Mouse (Mus musculus) hindbrain, embryonic 11.5 days (tissue): ENCODE data around the gene Fbxo24. TPM values are rescaled to one million over a fixed set of nuclear protein-coding genes. Genes with fewer than 3 reads are reported as not detected.
"Not testable (repeated sequence)": the region's sequence is repeated elsewhere in the genome, so short reads cannot be mapped to it uniquely, and the experiment has no call there.

Experiments
- ATAC-seq: fragments of 200-750 bp; cut with Nextera tagmentation; 2 replicates; pipeline ENCODE4 v1.8.0; 2017; ENCODE audit warnings: mild to moderate bottlenecking, moderate TSS enrichment, moderate library complexity; ENCODE audit not compliant: low FRiP score
- DNase-seq: peaks from one replicate; pipeline ENCODE4 v3.0.0-alpha.2; 2015; ENCODE audit warnings: low spot score
- H3K27ac ChIP-seq: fragments of 300-500 bp; sonication (generic); 2 replicates; pipeline ENCODE4 v1.5.1; 2014; ENCODE audit warnings: mild to moderate bottlenecking, low read depth, low read length
- H3K27me3 ChIP-seq: fragments of 300-500 bp; sonication (generic); 2 replicates; pipeline ENCODE4 v1.6.1; 2014; ENCODE audit warnings: mild to moderate bottlenecking, low read length, moderate library complexity, mixed read lengths; ENCODE audit not compliant: control insufficient read depth, insufficient read depth
- H3K36me3 ChIP-seq: fragments of 300-500 bp; sonication (generic); 2 replicates; pipeline ENCODE4 v1.6.1; 2014; ENCODE audit warnings: mild to moderate bottlenecking, low read length, moderate library complexity, mixed read lengths; ENCODE audit not compliant: control insufficient read depth, insufficient read depth
- H3K4me1 ChIP-seq: fragments of 300-500 bp; sonication (generic); replicated peaks from 2 replicates; pipeline ENCODE4 v1.6.1; 2014; ENCODE audit warnings: low read length, mixed read lengths; ENCODE audit not compliant: control insufficient read depth, insufficient read depth
- H3K4me2 ChIP-seq: fragments of 300-500 bp; sonication (generic); replicated peaks from 2 replicates; pipeline ENCODE4 v1.6.1; 2014; ENCODE audit warnings: mild to moderate bottlenecking, low read depth, low read length
- H3K4me3 ChIP-seq: fragments of 300-500 bp; sonication (generic); 2 replicates; pipeline ENCODE4 v1.5.1; 2014; ENCODE audit warnings: low read depth, low read length
- H3K9ac ChIP-seq: fragments of 300-500 bp; sonication (generic); 2 replicates; pipeline ENCODE4 v1.6.1; 2014; ENCODE audit warnings: low read depth, low read length
- H3K9me3 ChIP-seq: fragments of 300-500 bp; sonication (generic); 2 replicates; pipeline ENCODE4 v1.6.1; 2016; ENCODE audit warnings: low read length; ENCODE audit not compliant: control insufficient read depth
- WGBS: fragments of 180-500 bp; shearing (Covaris S2); extraction: QIAGEN DNeasy Blood & Tissue Kit; methylation state at CpG from one replicate; pipeline ENCODE4 v1.1.7; 2014; 5-methylcytosine and 5-hydroxymethylcytosine counted together
- polyA plus RNA-seq: library from polyadenylated mRNA; unstranded; fragments of >200 nt; fragmentation: Nextera tagmentation; extraction: Ambion mirVana; gene quantifications from 2 replicates; pipeline ENCODE4 v1.2.1, GENCODE M21; 2014

Gene Fbxo24
- polyA plus RNA-seq, 1 experiment from 2014 or later, result 0.15 TPM

DNA sequence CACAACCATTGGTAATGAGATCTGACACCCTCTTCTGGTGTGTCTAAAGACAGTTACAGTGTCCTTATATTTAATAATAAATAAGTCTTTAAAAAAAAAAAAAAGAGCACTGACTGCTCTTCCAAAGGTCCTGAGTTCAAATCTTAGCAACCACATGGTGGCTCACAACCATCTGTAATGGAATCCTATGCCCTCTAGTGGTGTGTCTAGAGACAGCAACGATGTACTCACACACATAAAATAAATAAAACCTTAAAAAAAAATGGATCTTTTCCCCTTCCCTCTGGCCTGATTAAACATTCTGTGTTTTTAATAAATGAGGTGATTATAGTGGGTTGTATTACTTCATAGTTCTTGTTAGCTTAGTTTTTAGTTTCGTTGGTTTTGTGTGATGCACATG, 13.9 kb downstream of the Fbxo24 start:
- ATAC-seq, DNase-seq, H3K36me3 ChIP-seq, H3K27me3 ChIP-seq, H3K4me3 ChIP-seq, H3K4me2 ChIP-seq, H3K4me1 ChIP-seq, H3K9me3 ChIP-seq, H3K27ac ChIP-seq, H3K9ac ChIP-seq: not testable (repeated sequence)
- WGBS, result 89% methylated on average over 2 of the region's 2 CpGs

DNA sequence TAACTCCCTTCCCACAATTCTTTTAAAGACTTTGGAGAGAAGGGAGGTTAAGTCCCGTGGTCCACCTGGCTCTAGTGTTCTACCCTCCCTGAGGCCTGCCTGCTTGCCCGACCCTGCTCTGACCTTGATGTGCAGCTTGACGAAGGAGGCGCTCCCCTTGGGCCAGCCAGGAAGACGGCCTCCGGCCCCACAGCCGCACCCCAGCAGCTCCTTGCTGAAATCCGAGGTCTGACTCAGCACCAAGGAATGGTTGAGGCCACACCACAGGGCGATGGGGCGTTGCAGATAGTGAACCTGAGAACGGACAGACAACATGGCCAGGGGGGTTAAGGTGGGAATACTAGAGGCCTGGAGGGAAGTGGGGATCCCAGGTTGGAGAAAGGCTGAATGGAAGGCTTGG, 15.3 kb downstream of the Fbxo24 start, which contains the start of gene Pcolce:
Gene Pcolce, minus strand, starts transcription at position 235 of the 400 bp plus-strand sequence.
- Histone ChIP-seq H3K36me3 (no peaks in the 10 kb centered on the region), H3K4me1 (peaks cover 8% of the 10 kb centered on the region; the same call in 1 of the 2 replicates), H3K9me3 (no peaks in the 10 kb centered on the region), H3K9ac (peak within 1 kb of the TSS; percentile 5; the same call in 1 of the 2 replicates), H3K4me2 (no peak within 1 kb of the TSS), H3K27me3 (no peaks in the 10 kb centered on the region; the same call in 1 of the 2 replicates), H3K27ac (no peak within 1 kb of the TSS), H3K4me3 (no peak within 1 kb of the TSS)
- WGBS, result 53% methylated on average over 11 of the region's 11 CpGs
- DNase-seq, result no peak
- no peak for ATAC-seq

DNA sequence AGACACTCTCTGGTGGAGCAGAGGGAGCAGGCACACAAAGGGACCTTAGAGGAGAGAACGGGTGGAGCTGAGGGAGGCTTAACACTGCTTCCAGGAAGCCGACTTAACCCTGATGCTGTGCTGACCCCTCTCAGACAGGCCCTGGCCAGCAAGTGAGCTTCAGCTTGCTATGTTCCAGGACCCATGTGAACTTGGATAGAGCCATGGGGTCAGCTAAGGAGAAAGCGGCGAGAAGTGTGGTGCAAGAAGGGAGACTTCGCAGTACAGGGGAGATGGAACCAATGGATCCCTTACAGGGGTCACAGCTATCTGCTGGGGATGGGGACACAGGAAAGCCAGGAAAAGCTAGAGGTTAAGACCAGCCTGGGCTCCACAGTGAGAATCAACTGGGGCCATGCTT, 15.7 kb downstream of the Fbxo24 start:
- Histone ChIP-seq H3K27ac (no peak overlapping the region), H3K4me1 (peaks cover 11% of the 10 kb centered on the region; the same call in 1 of the 2 replicates), H3K27me3 (no peaks in the 10 kb centered on the region; the same call in 1 of the 2 replicates), H3K9me3 (no peaks in the 10 kb centered on the region), H3K9ac (peak overlapping the region; percentile 5; the same call in 1 of the 2 replicates), H3K36me3 (no peaks in the 10 kb centered on the region), H3K4me2 (no peak overlapping the region), H3K4me3 (no peak overlapping the region)
- 67% methylated on average over 5 of the region's 5 CpGs for WGBS
- no peak for ATAC-seq
- DNase-seq, result no peak

DNA sequence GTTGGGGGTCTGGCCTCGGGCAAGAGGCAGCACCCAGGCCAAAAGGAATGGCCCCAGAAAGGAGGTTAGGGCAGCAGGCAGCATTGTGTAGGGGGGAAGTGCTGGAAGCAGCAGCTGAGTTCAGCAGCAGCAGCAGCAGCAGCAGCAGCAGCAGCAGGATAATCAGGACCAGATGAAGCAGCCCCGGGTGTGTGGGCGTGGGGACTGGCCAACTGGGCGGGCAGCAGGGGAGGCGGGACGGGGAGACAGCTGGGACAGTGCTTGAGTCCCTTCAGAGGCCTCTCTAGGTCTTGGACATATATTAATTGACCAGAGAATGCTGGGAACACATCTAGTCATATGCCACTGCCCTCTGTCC, 17.6 kb downstream of the Fbxo24 start:
- H3K9ac ChIP-seq, result peak overlapping the region; percentile 54
- ATAC-seq, result no peak
- no peaks in the 10 kb centered on the region for H3K9me3 ChIP-seq
- peak overlapping the region; percentile 70; the same call in 1 of the 2 replicates for H3K27ac ChIP-seq
- H3K27me3 ChIP-seq, result peaks cover 2% of the 10 kb centered on the region; the same call in 1 of the 2 replicates
- no peaks in the 10 kb centered on the region for H3K36me3 ChIP-seq
- 21% methylated on average over 6 of the region's 6 CpGs for WGBS
- peak overlapping the region; percentile 14; the same call in 1 of the 2 replicates for H3K4me2 ChIP-seq
- DNase-seq, result peak; percentile 68
- H3K4me3 ChIP-seq, result no peak overlapping the region; the same call in 1 of the 2 replicates
- H3K4me1 ChIP-seq, result peaks cover 13% of the 10 kb centered on the region; the same call in 1 of the 2 replicates

DNA sequence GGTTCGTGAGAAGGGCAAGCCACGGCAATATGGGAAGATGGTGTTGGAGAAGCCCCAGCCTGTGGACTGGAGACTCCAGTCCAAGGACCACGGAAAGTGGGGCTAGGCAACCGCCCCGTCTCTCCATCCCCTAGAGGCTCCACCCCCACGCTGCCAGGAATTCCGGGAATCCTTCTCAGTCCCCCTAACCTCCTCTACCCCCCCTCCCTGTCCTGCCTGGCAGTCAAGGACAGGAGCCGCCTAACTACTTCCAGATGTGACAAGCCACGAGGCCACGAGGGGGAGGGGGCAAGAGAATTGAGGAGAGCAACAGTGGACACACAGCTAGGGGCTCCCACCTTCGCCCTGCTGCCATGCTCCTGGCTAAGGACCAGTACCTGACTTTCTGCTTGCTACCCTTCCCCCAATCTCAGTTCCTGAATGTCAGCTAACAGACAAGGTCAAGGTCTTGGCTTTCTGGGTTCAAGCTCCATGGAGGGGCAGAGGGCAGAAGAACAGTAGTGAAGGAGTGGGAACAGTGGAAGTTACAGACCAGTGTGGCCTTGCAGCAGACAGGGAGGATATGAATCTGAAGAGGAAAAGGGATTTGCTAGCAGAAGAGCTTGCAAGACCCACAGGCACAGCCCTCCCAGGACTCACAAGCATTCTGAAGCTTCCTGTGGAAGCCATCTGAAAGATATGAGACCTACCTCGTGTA, 18.1 kb downstream of the Fbxo24 start:
- WGBS, result 14% methylated on average over 11 of the region's 12 CpGs
- no peaks in the 10 kb centered on the region for H3K9me3 ChIP-seq
- no peaks in the 10 kb centered on the region for H3K36me3 ChIP-seq
- peaks cover 13% of the 10 kb centered on the region; the same call in 1 of the 2 replicates for H3K4me1 ChIP-seq
- H3K4me3 ChIP-seq, result no peak overlapping the region; the same call in 1 of the 2 replicates
- peaks cover 2% of the 10 kb centered on the region; the same call in 1 of the 2 replicates for H3K27me3 ChIP-seq
- DNase-seq (peak; percentile 68), ATAC-seq (0 out of 2 replicates have a peak, but pooled peaks have one; percentile 26)
- peak overlapping the region; percentile 54 for H3K9ac ChIP-seq
- peak overlapping the region; percentile 70; the same call in 1 of the 2 replicates for H3K27ac ChIP-seq
- H3K4me2 ChIP-seq, result peak overlapping the region; percentile 14; the same call in 1 of the 2 replicates

DNA sequence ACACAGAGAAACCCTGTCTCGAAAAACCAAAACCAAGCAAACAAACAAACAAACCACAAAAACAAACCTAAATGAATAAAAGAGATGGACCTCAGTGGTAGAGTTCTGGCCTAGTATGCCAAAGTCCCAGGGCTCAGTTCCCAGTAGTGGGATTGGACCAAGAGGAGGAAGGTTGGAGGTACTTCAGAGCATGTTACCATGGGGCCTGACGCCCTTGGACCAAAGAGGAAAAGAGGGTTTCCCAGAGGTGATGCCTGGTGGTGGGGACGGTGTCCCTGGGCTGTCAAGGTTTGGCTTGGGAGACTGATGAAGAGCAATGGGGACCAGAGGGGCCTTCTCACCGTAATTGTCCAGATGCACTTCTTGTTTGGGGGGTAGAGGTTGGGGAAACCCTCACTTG, 18.7 kb downstream of the Fbxo24 start:
- DNase-seq, result no peak
- Histone ChIP-seq H3K27me3 (peaks cover 2% of the 10 kb centered on the region; the same call in 1 of the 2 replicates), H3K4me1 (peaks cover 13% of the 10 kb centered on the region; the same call in 1 of the 2 replicates), H3K36me3 (no peaks in the 10 kb centered on the region), H3K27ac (no peak overlapping the region), H3K4me2 (no peak overlapping the region), H3K9me3 (no peaks in the 10 kb centered on the region), H3K9ac (no peak overlapping the region; the same call in 1 of the 2 replicates), H3K4me3 (no peak overlapping the region)
- 62% methylated on average over 4 of the region's 4 CpGs for WGBS
- no peak for ATAC-seq

DNA sequence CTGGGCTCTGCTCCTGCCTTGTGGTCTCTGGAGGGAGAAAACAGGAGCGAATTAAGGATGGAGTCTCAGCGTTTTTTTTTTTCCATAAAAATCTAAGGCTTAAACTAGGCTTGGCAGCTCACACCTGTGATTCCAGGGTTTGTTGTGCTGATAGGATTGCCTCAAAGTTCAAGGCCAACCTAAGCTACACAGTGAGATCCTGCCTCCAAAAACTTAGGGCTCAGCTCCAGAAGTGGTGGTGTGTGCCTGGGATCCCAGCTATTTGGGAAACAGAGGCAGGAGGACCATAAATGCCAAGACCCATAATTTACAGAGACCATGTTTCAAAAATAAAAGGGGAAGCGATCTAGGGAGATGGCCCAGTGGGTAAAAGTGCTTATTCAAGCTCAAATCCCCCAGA, 19.5 kb downstream of the Fbxo24 start:
- Histone ChIP-seq H3K4me1 (peaks cover 13% of the 10 kb centered on the region; the same call in 1 of the 2 replicates), H3K27me3 (peaks cover 2% of the 10 kb centered on the region; the same call in 1 of the 2 replicates), H3K9ac (no peak overlapping the region), H3K27ac (no peak overlapping the region), H3K9me3 (no peaks in the 10 kb centered on the region), H3K4me2 (no peak overlapping the region), H3K4me3 (no peak overlapping the region), H3K36me3 (no peaks in the 10 kb centered on the region)
- DNase-seq (no peak), ATAC-seq (no peak)
- 61% methylated on average over 3 of the region's 3 CpGs for WGBS

DNA sequence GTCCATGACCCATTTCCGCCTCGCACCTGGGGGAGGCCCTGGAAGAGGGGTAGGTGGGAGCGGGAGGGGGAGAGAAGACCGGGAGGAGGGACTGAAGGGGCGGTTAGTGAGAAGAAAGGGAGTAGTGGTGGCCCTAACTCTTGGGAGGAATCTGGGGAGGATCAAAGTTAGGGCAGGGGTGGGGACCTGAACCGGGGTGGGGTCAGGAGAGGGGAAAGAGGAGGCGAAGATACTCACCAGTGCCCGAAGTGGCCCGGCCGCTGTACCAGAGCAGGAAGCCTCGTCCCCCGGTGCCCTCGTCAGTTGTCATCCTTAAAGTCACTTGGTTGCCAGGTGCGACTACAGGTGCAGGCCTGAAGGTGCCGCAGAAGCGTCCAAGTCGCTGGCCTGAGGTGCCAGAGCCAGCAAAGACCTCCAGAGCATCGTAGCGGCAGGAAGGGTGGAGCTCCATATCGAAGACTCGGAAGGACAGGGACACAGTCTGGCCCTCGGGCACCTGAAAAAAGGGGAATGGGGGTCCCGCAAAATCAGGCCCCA, 20.1 kb downstream of the Fbxo24 start:
- DNase-seq (no peak), ATAC-seq (no peak)
- Histone ChIP-seq H3K27me3 (peaks cover 2% of the 10 kb centered on the region; the same call in 1 of the 2 replicates), H3K9ac (no peak overlapping the region), H3K27ac (no peak overlapping the region), H3K4me1 (peaks cover 13% of the 10 kb centered on the region; the same call in 1 of the 2 replicates), H3K36me3 (no peaks in the 10 kb centered on the region), H3K9me3 (no peaks in the 10 kb centered on the region), H3K4me3 (peak overlapping the region; percentile 10; the same call in 1 of the 2 replicates), H3K4me2 (peak overlapping the region; percentile 19)
- WGBS, result 18% methylated on average over 21 of the region's 23 CpGs
